Mouse (Mus musculus) heart, embryonic 12.5 days (tissue): ENCODE measurements around the gene Ltbp2. TPM values are rescaled to one million over a fixed set of nuclear protein-coding genes. Genes with fewer than 3 reads are reported as not detected.

ENCODE experiments used
- ATAC-seq: fragments of 200-750 bp; cut with Nextera tagmentation; 2 replicates; pipeline ENCODE4 v1.8.0; 2017; ENCODE audit warnings: moderate TSS enrichment, moderate library complexity; ENCODE audit not compliant: insufficient number of reproducible peaks, low FRiP score
- H3K27ac ChIP-seq: fragments of 300-500 bp; sonication (generic); 2 replicates; pipeline ENCODE4 v1.5.1; 2016; ENCODE audit warnings: mild to moderate bottlenecking, moderate library complexity; ENCODE audit not compliant: poor library complexity, severe bottlenecking
- H3K27me3 ChIP-seq: fragments of 300-500 bp; sonication (generic); replicated peaks from 2 replicates; pipeline ENCODE4 v1.6.1; 2016; ENCODE audit warnings: mild to moderate bottlenecking, moderate library complexity
- H3K36me3 ChIP-seq: fragments of 300-500 bp; sonication (generic); 2 replicates; pipeline ENCODE4 v1.6.1; 2016; ENCODE audit warnings: mild to moderate bottlenecking, moderate library complexity
- H3K4me1 ChIP-seq: fragments of 300-500 bp; sonication (generic); replicated peaks from 2 replicates; pipeline ENCODE4 v1.6.1; 2016; ENCODE audit warnings: mild to moderate bottlenecking
- H3K4me2 ChIP-seq: fragments of 300-500 bp; sonication (generic); 2 replicates; pipeline ENCODE4 v1.6.1; 2016; ENCODE audit warnings: mild to moderate bottlenecking, moderate library complexity
- H3K4me3 ChIP-seq: fragments of 300-500 bp; sonication (generic); 2 replicates; pipeline ENCODE4 v1.5.1; 2016; ENCODE audit warnings: mild to moderate bottlenecking
- H3K9ac ChIP-seq: fragments of 300-500 bp; sonication (generic); 2 replicates; pipeline ENCODE4 v1.6.1; 2016; ENCODE audit warnings: mild to moderate bottlenecking, moderate library complexity
- H3K9me3 ChIP-seq: fragments of 300-500 bp; sonication (generic); replicated peaks from 2 replicates; pipeline ENCODE4 v1.6.1; 2016; ENCODE audit warnings: mild to moderate bottlenecking, moderate library complexity
- WGBS: fragments of 180-500 bp; shearing (Covaris S2); methylation state at CpG from one replicate; pipeline ENCODE4 v1.1.7; 2016; 5-methylcytosine and 5-hydroxymethylcytosine counted together
- polyA plus RNA-seq: library from polyadenylated mRNA; unstranded; fragments of >200 nt; fragmentation: Nextera tagmentation; extraction: Ambion mirVana; gene quantifications from 2 replicates; pipeline ENCODE4 v1.2.1, GENCODE M21; 2016

The Ltbp2 gene
- polyA plus RNA-seq: 0.50 and 0.68 TPM in 2 replicates

DNA sequence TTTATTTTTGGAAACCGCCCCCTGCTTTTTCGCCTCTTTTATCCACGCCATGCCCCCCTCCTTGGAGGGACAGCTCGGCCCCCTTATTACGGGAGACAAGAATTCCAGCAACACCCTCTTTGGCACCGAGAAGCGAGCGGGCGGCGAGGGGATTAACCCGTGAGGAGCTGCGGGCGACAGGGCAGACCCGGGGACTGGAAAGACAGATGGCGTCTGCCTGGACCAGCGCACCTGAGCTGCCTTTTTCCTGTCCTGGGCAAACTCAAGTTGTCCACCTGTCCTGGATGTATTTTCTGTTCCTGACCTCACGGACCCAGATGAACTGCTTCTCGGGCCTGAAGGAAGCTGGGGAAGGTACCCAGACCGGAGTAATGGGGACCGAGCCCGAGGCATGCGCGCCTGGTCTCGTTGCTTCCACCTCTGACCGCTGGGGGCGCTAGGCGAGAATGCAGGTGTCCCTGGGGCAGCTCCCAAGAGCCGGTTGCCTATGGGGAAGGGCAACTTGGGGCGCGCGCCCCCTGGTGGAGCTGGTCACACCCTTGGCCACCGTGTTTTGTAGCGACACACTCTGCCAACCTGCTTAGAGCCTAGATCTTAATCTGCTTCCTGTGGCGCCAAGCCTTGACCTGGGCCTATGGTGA lies at the start of gene Ltbp2:
Gene Ltbp2 (minus strand): TSS at position 52 of the 641 bp plus-strand sequence.
- WGBS: 1% methylated on average over 34 of the region's 34 CpGs
- Histone ChIP-seq H3K4me2 (peak within 1 kb of the TSS; percentile 77), H3K4me1 (peaks cover 20% of the 10 kb centered on the region), H3K27ac (no peak within 1 kb of the TSS), H3K9ac (peak within 1 kb of the TSS; percentile 19; the same call in 1 of the 2 replicates), H3K4me3 (peak within 1 kb of the TSS; percentile 43), H3K9me3 (no peaks in the 10 kb centered on the region), H3K27me3 (peaks cover 66% of the 10 kb centered on the region), H3K36me3 (no peaks in the 10 kb centered on the region)
- ATAC-seq: peak; percentile 77

DNA sequence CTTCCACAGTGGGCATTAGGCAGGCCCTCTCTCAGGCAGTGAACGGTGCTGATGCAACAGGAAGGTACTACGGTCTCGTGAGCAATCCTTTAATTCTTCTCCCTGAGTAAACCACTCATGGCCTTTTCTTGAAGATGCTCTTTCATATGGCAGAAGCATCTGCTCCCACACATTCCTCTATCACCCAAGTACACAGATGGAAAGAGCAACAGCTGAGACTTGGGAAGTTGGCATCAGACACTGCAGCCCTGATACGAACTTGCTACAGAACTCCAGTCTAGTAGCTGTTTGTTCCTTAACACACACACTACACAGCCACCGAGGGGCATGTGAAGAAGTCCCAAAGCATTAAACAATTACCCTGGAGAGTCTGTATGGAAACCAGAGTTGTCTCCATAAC lies 48.0 kb upstream of the Ltbp2 start:
- Histone ChIP-seq H3K27me3 (no peaks in the 10 kb centered on the region), H3K4me2 (no peak overlapping the region), H3K4me3 (no peak overlapping the region), H3K9ac (no peak overlapping the region), H3K36me3 (peaks cover 86% of the 10 kb centered on the region), H3K4me1 (no peaks in the 10 kb centered on the region), H3K9me3 (no peaks in the 10 kb centered on the region), H3K27ac (no peak overlapping the region)
- 86% methylated on average over 5 of the region's 5 CpGs for WGBS
- no peak for ATAC-seq

DNA sequence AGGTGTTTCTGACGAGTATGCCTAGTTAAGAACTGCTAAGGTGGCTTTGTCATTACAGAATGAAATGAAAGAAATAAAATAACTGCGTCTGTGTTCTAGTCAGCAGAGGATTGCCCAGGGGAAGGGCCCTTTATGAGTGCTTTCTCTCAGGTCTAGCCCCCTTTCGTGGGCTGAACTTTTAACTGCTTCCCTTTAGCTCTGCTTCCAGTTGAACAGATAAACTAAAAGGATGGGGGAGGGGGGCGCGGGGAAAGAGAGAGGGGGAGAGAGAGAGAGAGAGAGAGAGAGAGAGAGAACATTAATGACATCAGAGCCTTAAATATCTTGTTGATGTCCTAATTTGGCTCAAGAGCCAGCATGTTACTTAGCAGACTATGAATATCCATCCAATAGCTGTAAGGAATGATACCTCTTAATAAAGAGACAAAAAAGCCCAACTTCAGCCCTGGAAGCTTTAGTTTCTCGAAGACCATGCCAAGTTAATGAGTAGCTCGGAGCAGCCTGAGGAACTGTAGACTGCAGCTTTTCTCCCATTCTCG lies 45.6 kb upstream of the Ltbp2 start:
- H3K27ac ChIP-seq: peak overlapping the region; percentile 12; the same call in 1 of the 2 replicates

DNA sequence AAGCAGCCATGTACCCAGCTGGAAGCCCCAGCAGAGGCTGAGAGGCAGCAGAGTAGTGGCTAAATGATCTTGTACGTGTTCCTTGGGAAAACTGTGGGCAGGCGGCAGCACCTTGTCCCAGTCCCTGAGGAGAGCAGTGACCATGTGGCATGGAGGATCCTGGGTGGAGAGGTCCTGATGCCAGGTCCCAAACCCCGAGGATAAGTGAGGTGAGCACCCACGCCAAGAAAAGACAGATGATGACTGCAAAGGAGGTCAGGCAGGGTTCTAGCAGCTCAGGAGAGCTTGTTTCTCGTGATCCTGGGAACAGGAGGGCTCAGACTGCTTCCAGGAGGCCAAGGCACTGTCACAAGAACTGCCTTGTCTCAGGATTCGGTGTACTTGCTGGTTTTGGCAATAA lies 42.5 kb upstream of the Ltbp2 start:
- H3K27me3 ChIP-seq: no peaks in the 10 kb centered on the region
- no peak overlapping the region for H3K4me2 ChIP-seq
- no peaks in the 10 kb centered on the region for H3K9me3 ChIP-seq
- ATAC-seq: no peak
- peaks cover 56% of the 10 kb centered on the region for H3K36me3 ChIP-seq
- 81% methylated on average over 6 of the region's 6 CpGs for WGBS
- H3K4me1 ChIP-seq: no peaks in the 10 kb centered on the region; the same call in 1 of the 2 replicates
- no peak overlapping the region for H3K9ac ChIP-seq
- no peak overlapping the region for H3K4me3 ChIP-seq
- no peak overlapping the region for H3K27ac ChIP-seq

More for the DNA sequence above, 45.6 kb upstream of the Ltbp2 start:
- H3K36me3 ChIP-seq: peaks cover 84% of the 10 kb centered on the region
- 76% methylated on average over 8 of the region's 8 CpGs for WGBS
- no peaks in the 10 kb centered on the region for H3K9me3 ChIP-seq
- no peaks in the 10 kb centered on the region for H3K27me3 ChIP-seq
- H3K4me3 ChIP-seq: no peak overlapping the region
- no peak overlapping the region for H3K9ac ChIP-seq
- no peaks in the 10 kb centered on the region; the same call in 1 of the 2 replicates for H3K4me1 ChIP-seq
- ATAC-seq: no peak
- H3K4me2 ChIP-seq: peak overlapping the region; percentile 35; the same call in 1 of the 2 replicates

DNA sequence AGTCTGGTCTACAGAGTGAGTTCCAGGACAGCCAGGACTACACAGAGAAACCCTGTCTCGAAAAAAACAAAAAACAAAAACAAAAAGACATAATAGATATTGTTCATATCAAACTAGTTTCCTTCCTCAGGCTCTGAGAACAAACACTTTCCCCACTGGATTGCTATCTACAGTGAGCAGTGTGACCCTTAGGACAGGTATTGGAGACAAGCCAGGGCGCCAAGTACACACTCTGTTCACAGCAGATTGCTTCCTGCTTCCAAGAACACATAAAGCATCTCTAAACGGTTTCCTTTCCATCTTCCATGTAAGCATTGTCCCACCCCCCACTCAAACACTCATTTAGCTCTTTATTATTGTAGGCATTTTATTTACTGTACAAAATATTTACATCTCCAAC lies 41.5 kb upstream of the Ltbp2 start:
- ATAC-seq: no peak
- peaks cover under 1% of the 10 kb centered on the region; the same call in 1 of the 2 replicates for H3K4me1 ChIP-seq
- H3K27ac ChIP-seq: no peak overlapping the region
- no peak overlapping the region for H3K9ac ChIP-seq
- H3K4me3 ChIP-seq: no peak overlapping the region
- no peak overlapping the region for H3K4me2 ChIP-seq
- H3K27me3 ChIP-seq: no peaks in the 10 kb centered on the region
- H3K9me3 ChIP-seq: no peaks in the 10 kb centered on the region
- peaks cover 48% of the 10 kb centered on the region for H3K36me3 ChIP-seq
- WGBS: 54% methylated on average over 3 of the region's 3 CpGs

DNA sequence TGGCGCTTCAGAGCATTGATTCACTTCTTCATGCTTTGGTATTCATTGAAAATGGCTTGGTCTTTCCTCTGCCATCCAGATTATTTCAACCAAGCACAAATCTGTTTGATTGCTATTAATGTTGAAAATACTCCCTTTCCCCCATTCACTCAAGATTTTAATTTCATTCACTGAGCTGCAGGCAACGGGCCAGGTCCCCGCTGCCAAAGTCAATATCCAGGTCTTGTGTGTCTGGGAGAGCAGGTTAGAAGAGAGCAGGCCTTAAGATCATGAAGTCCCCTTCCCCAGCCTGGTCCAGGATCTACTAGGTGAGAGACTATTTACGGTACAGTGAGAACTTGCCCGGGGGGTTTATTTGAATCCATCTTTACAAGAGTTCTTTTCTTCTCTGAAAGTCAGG lies 38.6 kb upstream of the Ltbp2 start:
- Histone ChIP-seq H3K4me2 (no peak overlapping the region), H3K27me3 (no peaks in the 10 kb centered on the region), H3K27ac (no peak overlapping the region), H3K9me3 (no peaks in the 10 kb centered on the region), H3K36me3 (peaks cover 23% of the 10 kb centered on the region), H3K9ac (no peak overlapping the region), H3K4me1 (peaks cover 4% of the 10 kb centered on the region; the same call in 1 of the 2 replicates), H3K4me3 (no peak overlapping the region)
- ATAC-seq: no peak
- 88% methylated on average over 5 of the region's 5 CpGs for WGBS

DNA sequence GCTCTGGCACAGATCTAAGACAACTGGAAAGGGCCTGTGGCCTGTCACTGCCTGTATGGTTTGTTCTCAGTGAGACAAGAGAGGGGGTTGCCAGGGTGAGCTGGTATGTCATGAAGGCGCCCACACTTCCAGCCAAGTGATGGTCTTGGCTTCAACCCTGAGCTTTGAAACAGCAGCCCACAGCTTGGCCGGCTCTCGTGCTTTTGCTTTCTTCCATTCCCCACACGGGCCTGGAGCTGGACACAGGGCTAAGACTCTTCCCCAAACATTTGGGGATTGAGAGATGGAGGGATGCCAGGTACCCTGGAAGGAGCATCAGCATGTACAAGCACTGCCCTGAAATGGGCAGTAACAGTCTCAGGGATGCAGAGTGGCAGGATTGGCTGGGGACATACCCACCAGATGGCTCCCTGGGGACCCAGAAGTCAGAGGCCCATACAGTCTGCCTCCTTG lies 36.3 kb upstream of the Ltbp2 start:
- H3K9me3 ChIP-seq: no peaks in the 10 kb centered on the region
- peaks cover 12% of the 10 kb centered on the region for H3K4me1 ChIP-seq
- no peak overlapping the region for H3K4me2 ChIP-seq
- peaks cover 7% of the 10 kb centered on the region; the same call in 1 of the 2 replicates for H3K36me3 ChIP-seq
- H3K27ac ChIP-seq: no peak overlapping the region
- no peak for ATAC-seq
- H3K9ac ChIP-seq: no peak overlapping the region
- WGBS: 78% methylated on average over 4 of the region's 4 CpGs
- H3K27me3 ChIP-seq: no peaks in the 10 kb centered on the region
- no peak overlapping the region for H3K4me3 ChIP-seq

DNA sequence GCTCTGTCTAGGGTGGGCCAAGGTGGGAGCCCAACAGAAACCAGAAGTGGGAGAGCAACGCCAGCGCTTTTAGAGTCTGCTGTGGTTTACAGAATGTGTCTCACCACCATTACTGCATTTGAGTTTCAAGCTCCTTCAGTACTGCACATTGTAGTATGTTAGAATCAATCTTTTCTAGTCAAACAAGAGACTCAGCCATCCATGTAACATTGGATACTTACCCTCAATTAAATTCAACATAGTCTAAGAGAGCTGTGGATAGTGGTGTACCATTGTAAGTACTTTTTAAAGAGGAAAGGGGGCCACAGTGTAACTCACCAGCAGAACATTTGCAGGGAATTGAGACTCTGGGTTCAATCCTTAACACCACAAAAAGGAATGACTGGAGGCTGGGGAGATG lies 35.3 kb upstream of the Ltbp2 start:
- Histone ChIP-seq H3K4me2 (no peak overlapping the region), H3K9ac (no peak overlapping the region), H3K4me1 (peaks cover 22% of the 10 kb centered on the region), H3K27ac (no peak overlapping the region), H3K9me3 (no peaks in the 10 kb centered on the region), H3K4me3 (no peak overlapping the region), H3K36me3 (no peaks in the 10 kb centered on the region), H3K27me3 (no peaks in the 10 kb centered on the region)
- no peak for ATAC-seq
- WGBS: 89% methylated on average over 2 of the region's 2 CpGs

DNA sequence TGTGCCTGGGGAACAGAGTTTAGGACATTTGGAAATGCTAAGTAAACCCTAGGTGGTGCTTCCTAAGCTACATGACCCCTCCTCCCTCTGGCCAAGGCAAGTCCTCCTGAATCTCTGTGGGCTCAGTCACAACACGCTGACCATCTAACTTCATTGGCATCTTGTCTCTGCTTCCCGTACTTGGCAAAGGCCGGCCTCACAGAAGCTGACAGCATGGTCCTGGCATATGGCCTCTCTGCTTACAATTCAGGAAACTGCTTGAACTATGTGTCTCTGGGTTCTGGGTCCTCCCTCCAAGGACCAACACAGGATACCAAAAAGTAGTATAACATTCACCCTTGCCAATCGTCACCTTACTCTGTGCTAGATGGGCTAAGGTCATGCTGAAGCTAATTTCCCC lies 33.7 kb upstream of the Ltbp2 start:
- Histone ChIP-seq H3K9ac (no peak overlapping the region), H3K27me3 (no peaks in the 10 kb centered on the region), H3K36me3 (no peaks in the 10 kb centered on the region), H3K4me3 (no peak overlapping the region), H3K4me1 (peaks cover 22% of the 10 kb centered on the region), H3K27ac (no peak overlapping the region), H3K9me3 (no peaks in the 10 kb centered on the region), H3K4me2 (no peak overlapping the region)
- WGBS: 90% methylated on average over 4 of the region's 4 CpGs
- no peak for ATAC-seq

DNA sequence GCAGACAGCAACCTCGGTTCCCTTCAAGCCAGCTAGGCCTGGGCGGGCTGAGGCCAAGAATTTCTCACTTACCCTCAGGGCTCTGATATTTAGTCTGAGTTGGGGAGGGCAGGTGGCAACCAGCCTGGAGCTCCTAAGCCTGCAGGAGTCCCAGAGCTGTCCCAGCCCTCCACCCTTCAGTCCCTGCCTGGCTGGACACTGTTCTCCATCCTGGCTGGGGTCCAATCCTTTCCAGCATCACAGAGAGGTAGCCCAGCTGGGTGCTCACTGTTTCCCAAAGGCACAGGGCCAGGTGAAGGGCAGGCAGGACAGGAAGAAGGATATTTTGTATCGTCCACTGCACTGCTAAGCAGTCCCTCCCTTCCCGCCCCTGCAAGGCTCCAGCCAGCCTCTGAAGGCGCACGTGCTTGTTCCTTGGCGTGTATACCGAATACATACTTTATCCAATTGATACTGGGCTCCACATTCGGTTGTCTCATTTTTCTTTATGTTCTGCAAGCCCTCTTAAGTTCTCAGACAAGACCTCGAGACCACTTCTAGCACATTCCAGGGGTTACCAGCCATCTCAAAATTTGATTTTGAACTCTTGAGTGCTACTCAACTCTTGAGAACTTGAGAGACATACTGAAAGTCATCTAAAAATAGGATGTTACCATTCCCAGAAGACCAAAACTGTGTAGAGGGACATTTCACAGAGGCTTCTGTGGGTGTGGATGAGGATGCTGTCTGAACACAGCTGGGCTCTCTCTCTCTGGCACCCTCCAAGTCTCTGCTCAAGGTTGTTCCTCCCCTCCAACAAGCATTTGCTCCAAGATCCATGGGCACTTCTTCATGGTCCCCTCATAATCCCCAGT lies 31.5 kb upstream of the Ltbp2 start:
- Histone ChIP-seq H3K4me3 (no peak overlapping the region), H3K9me3 (no peaks in the 10 kb centered on the region), H3K27ac (peak overlapping the region; percentile 18; the same call in 1 of the 2 replicates), H3K4me2 (no peak overlapping the region), H3K4me1 (peaks cover 22% of the 10 kb centered on the region), H3K36me3 (no peaks in the 10 kb centered on the region), H3K27me3 (no peaks in the 10 kb centered on the region), H3K9ac (no peak overlapping the region)
- peak; percentile 36; the same call in 1 of the 2 replicates for ATAC-seq
- 53% methylated on average over 10 of the region's 10 CpGs for WGBS

DNA sequence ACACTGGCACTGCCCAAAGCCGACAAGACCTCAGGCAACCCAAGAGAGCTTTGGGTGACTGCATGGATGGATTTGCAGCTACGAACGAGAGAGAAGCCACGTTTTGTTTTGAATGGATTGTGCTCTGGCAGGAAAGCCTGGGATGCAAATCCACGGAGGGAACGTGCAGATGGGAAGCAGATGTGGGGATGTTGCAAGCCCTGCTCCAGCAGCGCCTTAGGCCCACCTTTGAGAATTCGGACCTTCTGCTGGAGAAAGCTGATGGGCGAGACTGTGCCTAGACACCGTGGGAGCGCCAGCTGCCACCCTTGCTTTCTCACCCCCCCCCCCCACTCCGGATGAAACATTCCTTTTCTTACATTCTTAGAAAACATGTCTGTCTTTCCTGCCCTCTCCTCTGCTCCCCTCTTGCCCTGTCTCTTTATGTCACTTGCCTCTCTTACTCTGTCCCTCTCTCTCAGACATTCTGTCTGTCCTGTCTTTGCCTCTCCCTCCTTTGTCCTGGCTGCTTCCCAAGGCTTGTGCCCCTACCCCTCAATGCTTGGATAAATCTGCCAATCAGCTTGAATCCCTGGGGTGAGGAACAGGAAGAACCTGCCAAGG lies 30.8 kb upstream of the Ltbp2 start:
- Histone ChIP-seq H3K9me3 (no peaks in the 10 kb centered on the region), H3K27ac (peak overlapping the region; percentile 18; the same call in 1 of the 2 replicates), H3K9ac (no peak overlapping the region), H3K4me2 (no peak overlapping the region), H3K4me3 (no peak overlapping the region), H3K4me1 (peaks cover 18% of the 10 kb centered on the region), H3K27me3 (no peaks in the 10 kb centered on the region), H3K36me3 (no peaks in the 10 kb centered on the region)
- no peak for ATAC-seq
- WGBS: 72% methylated on average over 12 of the region's 12 CpGs
